Mouse (Mus musculus) heart, adult 10 weeks (tissue): ENCODE data around the gene Mmp3. TPM values are rescaled to one million over a fixed set of nuclear protein-coding genes. Genes with fewer than 3 reads are reported as not detected.

Experiments
- polyA plus RNA-seq: library from polyadenylated mRNA; stranded (reverse); fragments of 350-450 nt; fragmentation: Illumina TruSeq; extraction: RNeasy Lipid Tissue Mini Kit (QIAGEN cat#74804); gene quantifications from one replicate; pipeline ENCODE4 v1.2.3, GENCODE M21; 2014; ENCODE audit warnings: low read depth, low replicate concordance

Gene Mmp3
- polyA plus RNA-seq: 6.7 TPM

DNA sequence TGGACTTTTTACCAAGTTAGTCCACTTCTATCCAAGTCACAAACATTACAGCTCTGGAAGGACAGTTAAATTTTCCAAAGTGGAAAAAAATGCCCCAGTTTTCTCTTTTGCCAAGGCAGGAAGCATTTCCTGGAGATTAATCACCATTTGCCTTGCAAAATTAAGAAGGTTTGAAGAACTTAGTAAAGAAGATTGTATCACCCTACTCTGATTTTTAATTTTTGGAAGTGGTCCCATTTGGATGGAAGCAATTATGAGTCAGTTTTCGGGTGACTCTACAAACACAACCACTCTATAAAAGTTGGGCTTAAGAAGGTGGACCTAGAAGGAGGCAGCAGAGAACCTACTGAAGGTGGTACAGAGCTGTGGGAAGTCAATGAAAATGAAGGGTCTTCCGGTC lies at the start of gene Mmp3:
Gene Mmp3 (plus strand): TSS at position 301 of the 400 bp plus-strand sequence.

DNA sequence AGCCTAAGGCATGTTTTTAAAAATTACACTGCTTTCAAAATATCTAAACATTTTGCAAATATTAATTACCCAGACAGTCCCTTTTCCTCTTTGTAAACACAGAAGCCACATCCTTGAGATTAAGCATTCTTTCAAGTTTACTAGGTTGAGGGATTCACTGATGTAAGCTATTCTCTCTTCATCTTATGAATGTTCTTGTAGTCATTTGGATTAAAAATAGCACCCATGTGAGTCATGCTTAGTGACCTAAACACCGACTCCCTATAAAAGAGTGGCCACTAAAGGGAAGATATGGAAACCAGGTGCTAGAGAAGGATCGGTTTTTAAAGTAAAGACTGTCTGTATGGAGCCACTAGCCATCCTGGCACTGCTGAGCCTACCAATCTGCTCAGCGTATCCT lies 56.4 kb downstream of the Mmp3 start, which contains the start of gene Mmp10:
Gene Mmp10 (plus strand): TSS at position 302 of the 400 bp plus-strand sequence.

Other genes starting within 250 kb of the Mmp3 start
- gene Mmp13, start 173.3 kb upstream of the Mmp3 start, polyA plus RNA-seq: 0.16 TPM
- gene Mmp12, start 101.4 kb upstream of the Mmp3 start, polyA plus RNA-seq: 0.58 TPM
- not detected for gene Mmp1b, start 57.8 kb upstream of the Mmp3 start, polyA plus RNA-seq
- not detected for gene Mmp10, start 56.5 kb downstream of the Mmp3 start, polyA plus RNA-seq
- not detected for gene Mmp8, start 112.6 kb downstream of the Mmp3 start, polyA plus RNA-seq
- gene Mmp27, start 125.6 kb downstream of the Mmp3 start, polyA plus RNA-seq: not detected
- gene Mmp20, start 182.4 kb downstream of the Mmp3 start, polyA plus RNA-seq: not detected
- not detected for gene Mmp7, start 246.3 kb downstream of the Mmp3 start, polyA plus RNA-seq